Mouse (Mus musculus): ENCODE data around the gene Btbd17. TPM values are rescaled to one million over a fixed set of nuclear protein-coding genes. Genes with fewer than 3 reads are reported as not detected.
A peak's percentile ranks its signal among the peaks of the same experiment; 100 is the strongest.

Gene Btbd17
- total RNA-seq, 1 experiment: 1.7 TPM

DNA sequence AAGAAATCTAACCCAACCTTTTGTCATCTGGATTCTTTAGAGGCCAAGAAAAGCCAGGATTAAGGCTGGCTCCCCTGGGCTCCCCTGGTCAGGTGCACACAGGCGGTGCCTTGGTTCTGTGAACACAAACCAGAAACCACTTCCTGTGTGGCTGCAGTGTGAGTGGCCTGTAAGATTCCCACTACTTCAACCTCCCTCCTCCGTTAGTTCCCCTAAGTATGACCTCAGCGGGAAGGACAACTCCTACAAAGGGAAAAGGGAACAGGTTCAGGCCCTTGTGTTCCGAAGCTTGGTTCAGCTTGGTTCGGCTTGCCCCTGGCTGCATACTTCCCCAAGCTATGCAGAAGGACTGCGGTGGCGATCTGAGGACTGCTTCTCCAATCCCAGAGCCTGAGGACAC is 22.4 kb upstream of the Btbd17 start:
- DNase-seq (ENCODE audit: low read depth, low spot score): no peak
- Histone ChIP-seq H3K4me1 (ENCODE audit: control insufficient read depth in 2 of 2, insufficient read depth in 2 of 2, low read length in 2 of 2, poor library complexity in 1 of 2) (peaks cover 0 to 35% of the 10 kb centered on the region in 2 experiments; a peak in 3 of 4 replicates), H3K9ac (ENCODE audit: insufficient read depth, low read depth, low read length, poor library complexity, severe bottlenecking) (no peak overlapping the region), H3K4me3 (ENCODE audit: insufficient read depth in 1 of 2, low read depth in 1 of 2, low read length in 2 of 2, poor library complexity in 1 of 2, severe bottlenecking in 1 of 2) (no peak overlapping the region), H3K9me3 (ENCODE audit: control insufficient read depth, insufficient read depth, low read depth, low read length) (no peaks in the 10 kb centered on the region), H3K27ac (ENCODE audit: insufficient read depth, low read depth, low read length, poor library complexity, severe bottlenecking) (no peak overlapping the region; the same call in 1 of the 2 replicates), H3K36me3 (ENCODE audit: control insufficient read depth, insufficient read depth, low read length, poor library complexity, severe bottlenecking) (no peaks in the 10 kb centered on the region)
- no peak for TF ChIP-seq HCFC1 (IDR thresholded peaks at IDR 0.05; ENCODE audit: borderline replicate concordance, insufficient read depth, low read length)
- TF ChIP-seq MAFK (IDR thresholded peaks at IDR 0.05; ENCODE audit: insufficient read depth, low read depth, low read length): no peak
- no peak for TF ChIP-seq ZC3H11A (IDR thresholded peaks at IDR 0.05; ENCODE audit: borderline replicate concordance, low read depth, low read length)
- no peak for TF ChIP-seq ZNF384 (IDR thresholded peaks at IDR 0.05; ENCODE audit: low read depth, low read length)
- no peak for TF ChIP-seq CHD2 (IDR thresholded peaks at IDR 0.05; ENCODE audit: low read depth, low read length)
- in situ Hi-C loops (cut with MboI; ENCODE audit: low sequenced_read_pairs in 2 of 2, unreplicated experiment in 2 of 2): loop anchor here (5.0 kb wide), 1 partner anchor 94 kb away; no protein-coding TSS in a partner anchor

DNA sequence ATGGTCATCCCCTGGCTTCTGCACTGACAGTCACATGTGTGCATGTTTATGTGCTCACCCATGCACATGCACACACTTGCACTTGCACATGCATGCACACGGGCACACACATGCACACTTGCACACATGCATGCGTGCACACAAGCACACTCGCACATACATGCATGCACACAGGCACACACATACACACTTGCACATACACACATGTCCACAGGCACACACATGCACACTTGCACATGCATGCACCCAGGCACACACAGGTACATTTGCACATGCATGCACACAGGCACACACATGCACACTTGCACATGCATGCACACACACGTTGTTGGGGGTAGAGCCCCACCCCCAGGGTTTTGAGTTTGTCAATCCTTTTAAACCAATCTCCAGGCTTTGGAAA is 21.2 kb upstream of the Btbd17 start:
- H3K4me1 ChIP-seq (ENCODE audit: control insufficient read depth in 2 of 2, insufficient read depth in 2 of 2, low read length in 2 of 2, poor library complexity in 1 of 2): peaks cover 0 to 30% of the 10 kb centered on the region in 2 experiments; a peak in 1 of 4 replicates
- no peaks in the 10 kb centered on the region for H3K9me3 ChIP-seq (ENCODE audit: control insufficient read depth, insufficient read depth, low read depth, low read length)

DNA sequence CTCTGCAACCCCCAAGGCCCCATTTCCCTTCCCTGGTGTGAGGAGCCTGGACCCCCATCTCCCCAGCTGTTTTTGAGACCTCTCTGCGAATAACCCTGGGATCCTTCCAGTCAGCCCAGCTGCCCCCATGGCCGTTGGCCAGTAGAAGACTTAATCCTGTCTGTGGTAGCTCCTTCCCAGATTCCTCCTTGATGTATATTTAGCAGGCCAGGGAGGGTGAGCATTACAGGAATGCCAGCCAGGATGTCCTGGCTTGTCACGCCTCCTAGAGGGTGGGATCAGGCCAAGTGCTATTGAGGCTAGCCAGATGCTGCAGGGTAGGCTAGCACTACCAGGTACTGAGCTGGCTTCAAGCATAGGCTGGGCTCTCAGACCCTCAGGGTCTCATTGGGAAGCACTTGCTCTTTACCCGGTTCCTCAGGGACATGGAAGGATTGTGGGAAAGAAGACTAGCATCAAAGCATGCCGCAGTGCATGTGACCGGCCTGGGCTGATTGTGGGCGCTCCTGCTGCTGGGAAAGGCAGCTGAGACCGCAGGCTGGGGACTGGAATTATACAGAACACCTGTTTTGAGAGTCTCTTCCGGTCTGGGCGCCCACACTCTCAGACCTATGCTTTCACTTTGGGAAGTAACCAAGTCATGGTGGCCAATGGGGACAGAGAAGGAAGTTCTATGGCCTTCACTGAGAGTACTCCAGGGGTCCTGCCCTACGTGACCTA is 19.3 kb upstream of the Btbd17 start:
- TF ChIP-seq ZNF384 (IDR thresholded peaks at IDR 0.05; ENCODE audit: low read depth, low read length) (no peak), CHD2 (IDR thresholded peaks at IDR 0.05; ENCODE audit: low read depth, low read length) (no peak), HCFC1 (IDR thresholded peaks at IDR 0.05; ENCODE audit: borderline replicate concordance, insufficient read depth, low read length) (no peak), ZC3H11A (IDR thresholded peaks at IDR 0.05; ENCODE audit: borderline replicate concordance, low read depth, low read length) (no peak), MAFK (IDR thresholded peaks at IDR 0.05; ENCODE audit: insufficient read depth, low read depth, low read length) (no peak)
- Histone ChIP-seq H3K36me3 (ENCODE audit: control insufficient read depth, insufficient read depth, low read length, poor library complexity, severe bottlenecking) (no peaks in the 10 kb centered on the region), H3K9ac (ENCODE audit: insufficient read depth, low read depth, low read length, poor library complexity, severe bottlenecking) (no peak overlapping the region), H3K4me1 (ENCODE audit: control insufficient read depth in 2 of 2, insufficient read depth in 2 of 2, low read length in 2 of 2, poor library complexity in 1 of 2) (peaks cover 3 to 27% of the 10 kb centered on the region in 2 experiments; a peak in 2 of 4 replicates), H3K4me3 (ENCODE audit: insufficient read depth in 1 of 2, low read depth in 1 of 2, low read length in 2 of 2, poor library complexity in 1 of 2, severe bottlenecking in 1 of 2) (no peak overlapping the region), H3K9me3 (ENCODE audit: control insufficient read depth, insufficient read depth, low read depth, low read length) (no peaks in the 10 kb centered on the region), H3K27ac (ENCODE audit: insufficient read depth, low read depth, low read length, poor library complexity, severe bottlenecking) (no peak overlapping the region)
- in situ Hi-C loops (cut with MboI; ENCODE audit: low sequenced_read_pairs in 2 of 2, unreplicated experiment in 2 of 2): loop anchor here (5.0 kb wide), 1 partner anchor 97 kb away; no protein-coding TSS in a partner anchor
- no peak for DNase-seq (ENCODE audit: low read depth, low spot score)

More for the DNA sequence above, 21.2 kb upstream of the Btbd17 start:
- no peak overlapping the region for H3K4me3 ChIP-seq (ENCODE audit: insufficient read depth in 1 of 2, low read depth in 1 of 2, low read length in 2 of 2, poor library complexity in 1 of 2, severe bottlenecking in 1 of 2)
- TF ChIP-seq MAFK (IDR thresholded peaks at IDR 0.05; ENCODE audit: insufficient read depth, low read depth, low read length): no peak
- H3K27ac ChIP-seq (ENCODE audit: insufficient read depth, low read depth, low read length, poor library complexity, severe bottlenecking): no peak overlapping the region; the same call in 1 of the 2 replicates
- no peaks in the 10 kb centered on the region for H3K36me3 ChIP-seq (ENCODE audit: control insufficient read depth, insufficient read depth, low read length, poor library complexity, severe bottlenecking)
- no peak for DNase-seq (ENCODE audit: low read depth, low spot score)
- in situ Hi-C loops (cut with MboI; ENCODE audit: low sequenced_read_pairs in 2 of 2, unreplicated experiment in 2 of 2): loop anchor here (5.0 kb wide), 1 partner anchor 95 kb away; no protein-coding TSS in a partner anchor
- no peak overlapping the region for H3K9ac ChIP-seq (ENCODE audit: insufficient read depth, low read depth, low read length, poor library complexity, severe bottlenecking)

DNA sequence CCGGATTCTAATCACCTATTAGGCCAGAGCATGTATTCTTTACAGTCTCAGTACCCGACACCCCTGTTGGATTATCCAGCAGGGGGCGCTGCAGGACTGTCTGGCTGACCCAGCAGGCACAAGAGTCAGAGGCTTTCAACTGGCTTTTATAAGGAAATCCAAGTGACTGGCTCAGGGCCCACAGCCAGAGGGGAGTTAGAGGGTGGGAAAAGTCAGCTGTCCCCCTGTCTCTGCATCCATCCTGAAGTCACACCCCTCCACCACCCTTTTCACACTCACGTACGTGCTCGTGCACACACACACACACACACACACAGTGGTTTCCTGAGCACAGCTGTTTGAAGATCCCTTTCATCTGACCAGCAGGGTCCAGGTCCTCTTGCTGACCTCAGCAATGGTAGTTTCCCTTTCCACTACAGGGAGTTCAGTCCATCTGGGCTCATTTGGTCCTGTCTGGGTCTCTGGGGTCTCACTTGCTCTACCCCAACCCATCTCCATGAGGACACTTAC is 17.0 kb upstream of the Btbd17 start:
- TF ChIP-seq ZC3H11A (IDR thresholded peaks at IDR 0.05; ENCODE audit: borderline replicate concordance, low read depth, low read length): peak; percentile 95
- TF ChIP-seq HCFC1 (IDR thresholded peaks at IDR 0.05; ENCODE audit: borderline replicate concordance, insufficient read depth, low read length): no peak
- Histone ChIP-seq H3K27ac (ENCODE audit: insufficient read depth, low read depth, low read length, poor library complexity, severe bottlenecking) (no peak overlapping the region), H3K9me3 (ENCODE audit: control insufficient read depth, insufficient read depth, low read depth, low read length) (no peaks in the 10 kb centered on the region), H3K4me3 (ENCODE audit: insufficient read depth in 1 of 2, low read depth in 1 of 2, low read length in 2 of 2, poor library complexity in 1 of 2, severe bottlenecking in 1 of 2) (no peak overlapping the region), H3K4me1 (ENCODE audit: control insufficient read depth in 2 of 2, insufficient read depth in 2 of 2, low read length in 2 of 2, poor library complexity in 1 of 2) (peaks cover 4 to 22% of the 10 kb centered on the region in 2 experiments; a peak in 2 of 4 replicates), H3K9ac (ENCODE audit: insufficient read depth, low read depth, low read length, poor library complexity, severe bottlenecking) (no peak overlapping the region), H3K36me3 (ENCODE audit: control insufficient read depth, insufficient read depth, low read length, poor library complexity, severe bottlenecking) (no peaks in the 10 kb centered on the region)
- in situ Hi-C loops (cut with MboI; ENCODE audit: low sequenced_read_pairs in 2 of 2, unreplicated experiment in 2 of 2): no loop called here
- DNase-seq (ENCODE audit: low read depth, low spot score): peak; percentile 81

Data from ES-E14 (cell line).